Mouse (Mus musculus) embryonic facial prominence, embryonic 13.5 days (tissue): ENCODE results near the gene U2surp. TPM values are rescaled to one million over a fixed set of nuclear protein-coding genes. Genes with fewer than 3 reads are reported as not detected.
A peak's percentile ranks its signal among the peaks of the same experiment; 100 is the strongest.

Experiments used
- ATAC-seq: fragments of 200-750 bp; cut with Nextera tagmentation; 2 replicates; pipeline ENCODE4 v1.8.0; 2017; ENCODE audit warnings: low read depth; ENCODE audit not compliant: insufficient number of reproducible peaks, insufficient read depth, low FRiP score, low TSS enrichment
- H3K27ac ChIP-seq: fragments of 300-500 bp; sonication (generic); 2 replicates; pipeline ENCODE4 v1.5.1; 2015; ENCODE audit warnings: moderate library complexity, mild to moderate bottlenecking, inconsistent platforms
- H3K27me3 ChIP-seq: fragments of 300-500 bp; sonication (generic); 2 replicates; pipeline ENCODE4 v1.6.1; 2015; ENCODE audit warnings: mild to moderate bottlenecking, inconsistent platforms
- H3K36me3 ChIP-seq: fragments of 300-500 bp; sonication (generic); 2 replicates; pipeline ENCODE4 v1.6.1; 2015; ENCODE audit warnings: mild to moderate bottlenecking, inconsistent platforms
- H3K4me1 ChIP-seq: fragments of 300-500 bp; sonication (generic); 2 replicates; pipeline ENCODE4 v1.6.1; 2015; ENCODE audit warnings: inconsistent platforms
- H3K4me2 ChIP-seq: fragments of 300-500 bp; sonication (generic); 2 replicates; pipeline ENCODE4 v1.6.1; 2015; ENCODE audit warnings: moderate library complexity, mild to moderate bottlenecking, inconsistent platforms
- H3K4me3 ChIP-seq: fragments of 300-500 bp; sonication (generic); 2 replicates; pipeline ENCODE4 v1.5.1; 2015; ENCODE audit warnings: mild to moderate bottlenecking, inconsistent platforms
- H3K9ac ChIP-seq: fragments of 300-500 bp; sonication (generic); 2 replicates; pipeline ENCODE4 v1.6.1; 2015; ENCODE audit warnings: mild to moderate bottlenecking, inconsistent platforms
- H3K9me3 ChIP-seq: fragments of 300-500 bp; sonication (generic); 2 replicates; pipeline ENCODE4 v1.6.1; 2016; ENCODE audit warnings: inconsistent platforms
- WGBS: fragments of 180-500 bp; shearing (Covaris S2); methylation state at CpG from one replicate; pipeline ENCODE4 v1.1.7; 2015; ENCODE audit warnings: mixed read lengths; 5-methylcytosine and 5-hydroxymethylcytosine counted together
- polyA plus RNA-seq: library from polyadenylated mRNA; unstranded; fragments of >200 nt; fragmentation: Nextera tagmentation; extraction: Ambion mirVana; gene quantifications from 2 replicates; pipeline ENCODE4 v1.2.1, GENCODE M21; 2015

Gene U2surp
- polyA plus RNA-seq: 169 and 178 TPM in 2 replicates

DNA sequence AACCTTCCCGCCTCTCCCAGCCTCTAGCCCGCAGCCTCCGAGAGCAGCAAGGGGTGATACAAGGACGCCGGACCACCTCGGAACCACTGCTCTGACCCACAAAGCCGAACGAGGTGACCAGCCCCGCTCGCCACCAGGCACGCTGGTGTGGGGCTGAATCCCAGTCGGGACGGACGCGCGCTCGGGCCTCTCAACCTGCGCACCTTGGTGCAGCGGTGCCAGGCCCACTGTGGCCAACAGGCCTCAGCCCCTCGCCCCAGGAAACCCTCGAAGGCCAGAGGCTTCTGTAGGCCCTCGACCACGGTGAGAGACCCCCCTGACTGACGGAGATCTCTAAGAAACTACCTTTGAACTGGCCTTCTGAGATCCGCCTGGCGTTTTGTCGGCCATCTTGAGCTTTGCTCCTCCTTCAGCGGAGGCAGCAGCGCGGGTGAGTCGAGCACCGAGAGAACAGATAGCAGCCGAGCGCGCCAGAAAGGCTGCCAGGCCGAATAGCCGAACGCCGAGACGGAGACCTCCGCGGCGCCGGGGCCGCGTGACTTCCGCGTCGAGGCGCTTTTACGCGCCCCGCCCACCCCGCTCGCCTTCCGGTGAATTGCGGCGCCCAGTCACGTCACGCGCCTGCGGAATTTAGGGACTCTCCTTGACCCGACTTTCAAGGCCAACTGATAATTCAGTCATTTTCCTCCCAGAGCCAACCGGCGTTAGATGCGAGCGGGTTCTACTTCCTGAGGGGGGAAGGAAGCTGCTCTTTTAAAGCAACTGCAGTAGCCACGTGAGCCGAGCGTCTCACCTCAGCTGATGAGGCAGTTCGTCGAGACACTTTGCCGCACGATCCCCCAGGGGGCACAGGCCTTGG lies at the start of gene U2surp:
Gene U2surp, minus strand, starts transcription at position 525 of the 859 bp plus-strand sequence.
- WGBS: under 1% methylated on average over 74 of the region's 74 CpGs
- peaks cover 16% of the 10 kb centered on the region for H3K4me1 ChIP-seq
- H3K9me3 ChIP-seq: no peaks in the 10 kb centered on the region
- H3K27ac ChIP-seq: peak within 1 kb of the TSS; percentile 88
- peak within 1 kb of the TSS; percentile 98 for H3K4me3 ChIP-seq
- no peaks in the 10 kb centered on the region for H3K27me3 ChIP-seq
- ATAC-seq: peak; percentile 89
- peak within 1 kb of the TSS; percentile 96 for H3K9ac ChIP-seq
- H3K36me3 ChIP-seq: peaks cover 5% of the 10 kb centered on the region
- peak within 1 kb of the TSS; percentile 85 for H3K4me2 ChIP-seq

DNA sequence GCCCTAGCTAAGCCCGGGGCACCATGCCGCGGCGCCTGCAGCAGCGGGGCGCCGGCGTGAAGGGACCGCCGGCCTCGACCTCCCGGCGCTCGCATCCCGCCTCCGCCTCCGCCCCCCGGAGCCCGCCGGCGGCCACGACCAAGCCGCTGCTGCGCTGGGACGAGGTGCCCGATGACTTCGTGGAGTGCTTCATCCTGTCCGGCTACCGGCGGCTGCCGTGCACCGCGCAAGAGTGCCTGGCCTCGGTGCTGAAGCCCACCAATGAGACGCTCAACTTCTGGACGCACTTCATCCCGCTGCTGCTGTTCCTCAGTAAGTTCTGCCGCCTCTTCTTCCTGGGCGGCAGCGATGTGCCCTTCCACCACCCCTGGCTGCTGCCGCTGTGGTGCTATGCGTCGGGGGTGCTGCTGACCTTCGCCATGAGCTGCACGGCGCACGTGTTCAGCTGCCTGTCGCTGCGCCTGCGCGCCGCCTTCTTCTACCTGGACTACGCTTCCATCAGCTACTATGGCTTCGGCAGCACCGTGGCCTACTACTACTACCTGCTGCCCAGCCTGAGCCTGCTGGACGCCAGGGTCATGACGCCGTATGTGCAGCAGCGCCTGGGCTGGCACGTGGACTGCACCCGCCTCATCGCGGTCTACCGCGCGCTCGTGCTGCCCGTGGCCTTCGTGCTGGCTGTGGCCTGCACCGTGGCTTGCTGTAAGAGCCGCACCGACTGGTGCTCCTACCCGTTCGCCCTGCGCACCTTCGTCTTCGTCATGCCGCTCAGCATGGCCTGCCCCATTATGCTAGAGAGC lies 48.3 kb upstream of the U2surp start:
- H3K27ac ChIP-seq: no peak overlapping the region
- peaks cover 14% of the 10 kb centered on the region for H3K4me1 ChIP-seq
- ATAC-seq: 0 out of 2 replicates have a peak, but pooled peaks have one; percentile 30
- peak overlapping the region; percentile 69 for H3K4me3 ChIP-seq
- peaks cover 98% of the 10 kb centered on the region for H3K27me3 ChIP-seq
- peak overlapping the region; percentile 98 for H3K4me2 ChIP-seq
- 14% methylated on average over 74 of the region's 78 CpGs for WGBS
- H3K36me3 ChIP-seq: no peaks in the 10 kb centered on the region
- peak overlapping the region; percentile 69 for H3K9ac ChIP-seq
- no peaks in the 10 kb centered on the region for H3K9me3 ChIP-seq

DNA sequence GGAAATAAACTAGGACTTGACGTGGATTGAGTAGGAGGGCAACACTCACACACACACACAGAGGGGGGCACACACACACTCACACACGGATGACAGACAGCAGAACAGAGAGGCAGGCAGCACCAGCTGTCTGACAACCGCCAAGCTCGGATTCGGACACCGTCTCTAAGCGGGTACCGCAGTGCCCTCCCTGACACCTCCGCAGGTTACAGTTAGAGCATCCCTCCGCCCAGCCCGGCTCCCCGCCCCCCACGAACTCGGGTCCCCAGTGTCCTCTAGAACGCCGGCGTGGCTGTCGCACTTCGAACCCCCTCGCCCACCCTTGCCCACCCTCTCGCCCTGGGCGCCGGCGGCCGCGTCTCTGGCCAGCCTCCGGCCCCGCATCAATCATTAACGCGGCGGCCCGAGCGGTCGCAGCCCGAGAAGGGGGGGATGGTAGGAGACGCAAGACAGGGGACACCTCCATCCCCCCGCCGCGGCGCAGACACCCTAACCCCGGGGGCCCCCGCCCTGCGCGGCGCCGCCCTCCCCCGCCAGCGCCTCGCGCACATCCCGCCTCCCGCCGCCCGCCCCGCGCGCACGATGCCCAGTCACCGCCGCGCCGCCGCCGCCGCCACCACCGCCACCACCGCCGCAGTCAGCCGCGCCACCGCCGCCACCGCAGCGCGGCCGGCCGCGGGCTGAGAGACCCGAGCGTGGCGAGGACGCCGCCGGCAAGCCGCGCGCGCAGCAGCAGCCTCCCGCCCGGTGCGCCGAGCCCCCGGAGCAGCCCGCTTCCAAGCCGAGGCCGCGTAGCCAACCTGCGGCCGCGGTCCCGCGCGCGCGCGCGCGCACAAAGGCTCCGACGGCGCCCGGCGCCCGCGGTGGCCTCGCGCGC lies 47.5 kb upstream of the U2surp start, which contains the start of gene Paqr9:
Gene Paqr9, plus strand, starts transcription at position 599 of the 877 bp plus-strand sequence.
- Histone ChIP-seq H3K4me1 (peaks cover 14% of the 10 kb centered on the region), H3K36me3 (no peaks in the 10 kb centered on the region), H3K27ac (no peak within 1 kb of the TSS), H3K9ac (peak within 1 kb of the TSS; percentile 69), H3K4me3 (peak within 1 kb of the TSS; percentile 69), H3K27me3 (peaks cover 96% of the 10 kb centered on the region), H3K4me2 (peak within 1 kb of the TSS; percentile 98), H3K9me3 (no peaks in the 10 kb centered on the region)
- under 1% methylated on average over 62 of the region's 118 CpGs for WGBS
- 0 out of 2 replicates have a peak, but pooled peaks have one; percentile 44 for ATAC-seq

DNA sequence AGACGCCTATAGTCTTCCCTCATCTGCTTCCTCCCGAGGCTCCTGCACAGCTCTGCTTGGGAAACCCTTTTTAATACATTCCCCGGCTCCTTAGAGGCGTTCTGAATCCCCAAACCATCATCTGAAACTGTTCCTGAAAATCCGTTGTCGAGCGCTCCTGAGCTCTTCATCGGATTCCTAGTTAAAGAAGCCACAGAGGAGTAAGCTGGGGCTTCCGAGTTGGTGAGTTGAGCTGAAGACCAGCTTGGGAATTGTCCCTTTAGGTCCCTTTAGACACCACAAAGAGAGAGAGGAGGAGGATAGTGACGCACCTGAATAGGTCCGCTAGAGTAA lies 46.9 kb upstream of the U2surp start:
- H3K9ac ChIP-seq: no peak overlapping the region
- no peaks in the 10 kb centered on the region for H3K36me3 ChIP-seq
- H3K9me3 ChIP-seq: no peaks in the 10 kb centered on the region
- no peak for ATAC-seq
- H3K4me1 ChIP-seq: peaks cover 14% of the 10 kb centered on the region
- peak overlapping the region; percentile 98 for H3K4me2 ChIP-seq
- H3K27ac ChIP-seq: no peak overlapping the region
- WGBS: 8% methylated on average over 11 of the region's 11 CpGs
- H3K27me3 ChIP-seq: peaks cover 90% of the 10 kb centered on the region
- H3K4me3 ChIP-seq: peak overlapping the region; percentile 69

DNA sequence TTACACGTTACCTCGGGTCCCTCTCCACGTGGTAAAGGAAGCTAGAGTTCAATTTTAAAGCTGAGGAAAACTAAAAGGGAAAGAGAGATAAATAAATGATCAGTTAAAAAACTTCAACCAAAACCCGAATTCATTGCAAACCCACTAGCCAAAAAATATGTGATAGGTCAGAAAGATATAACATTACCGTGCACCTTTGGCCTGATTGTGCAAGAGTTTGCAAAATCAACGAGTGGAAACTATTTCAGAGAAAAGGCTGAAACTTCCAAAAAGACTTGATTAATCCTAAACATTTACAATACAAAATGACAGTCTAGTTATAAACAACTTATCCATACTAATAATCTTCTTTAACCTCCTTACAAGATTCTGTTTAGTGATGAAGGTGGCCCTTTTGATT lies 45.9 kb upstream of the U2surp start:
- ATAC-seq: no peak
- H3K27me3 ChIP-seq: peaks cover 81% of the 10 kb centered on the region
- 65% methylated on average over 6 of the region's 6 CpGs for WGBS
- no peak overlapping the region for H3K4me3 ChIP-seq
- no peaks in the 10 kb centered on the region for H3K36me3 ChIP-seq
- H3K4me2 ChIP-seq: no peak overlapping the region
- H3K9me3 ChIP-seq: no peaks in the 10 kb centered on the region
- peaks cover 14% of the 10 kb centered on the region for H3K4me1 ChIP-seq
- H3K27ac ChIP-seq: no peak overlapping the region
- H3K9ac ChIP-seq: no peak overlapping the region

DNA sequence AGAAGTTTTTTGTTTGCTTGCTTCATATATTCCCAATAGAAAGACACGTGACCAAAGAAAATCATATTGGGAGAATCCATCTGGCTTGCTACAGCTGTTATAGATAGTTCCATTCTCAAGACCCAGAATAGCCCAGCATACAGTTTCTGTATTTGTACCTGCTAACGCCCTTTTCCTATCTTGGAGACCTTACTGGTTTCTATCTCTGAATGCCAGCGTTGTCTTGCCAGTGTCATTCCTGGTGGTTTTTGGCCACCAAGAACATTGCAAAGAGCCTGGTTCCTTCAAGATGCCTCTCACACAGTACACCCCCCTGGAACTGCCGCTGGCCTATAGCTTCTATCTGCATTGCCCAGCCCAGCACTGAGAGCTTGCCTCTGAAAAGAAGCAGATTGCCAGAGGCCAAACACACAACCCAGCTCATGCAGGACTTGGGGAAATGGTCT lies 44.3 kb upstream of the U2surp start:
- Histone ChIP-seq H3K27me3 (peaks cover 65% of the 10 kb centered on the region), H3K9me3 (no peaks in the 10 kb centered on the region), H3K4me1 (peaks cover 14% of the 10 kb centered on the region), H3K4me3 (no peak overlapping the region), H3K27ac (no peak overlapping the region), H3K9ac (no peak overlapping the region), H3K4me2 (no peak overlapping the region), H3K36me3 (no peaks in the 10 kb centered on the region)
- 88% methylated on average over 4 of the region's 4 CpGs for WGBS
- ATAC-seq: no peak

DNA sequence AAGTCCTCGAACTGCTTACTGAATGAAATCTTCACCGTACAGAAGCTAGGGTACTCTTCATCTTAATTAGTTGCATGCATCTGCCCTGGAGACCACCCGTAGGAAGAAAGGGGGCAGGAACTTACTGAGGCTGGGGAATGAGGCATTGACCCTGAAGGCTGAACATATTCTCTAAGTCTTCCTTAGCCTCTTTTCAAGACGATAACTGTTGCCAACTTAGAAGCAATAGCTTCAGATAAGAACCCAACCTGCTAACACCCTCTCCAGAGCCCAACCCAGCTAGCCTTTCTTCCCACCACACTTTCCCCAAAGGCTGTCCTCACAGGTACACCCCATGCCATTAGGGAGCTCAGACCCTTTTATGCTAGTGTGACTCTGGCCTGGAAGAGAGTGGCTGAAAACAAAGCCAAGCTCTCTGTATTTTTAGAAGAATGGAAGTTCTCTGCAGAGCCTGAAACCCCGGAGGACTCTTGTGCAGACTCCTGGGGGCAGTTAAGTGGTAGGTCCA lies 43.5 kb upstream of the U2surp start:
- no peak overlapping the region for H3K27ac ChIP-seq
- no peak overlapping the region for H3K4me2 ChIP-seq
- H3K4me3 ChIP-seq: no peak overlapping the region
- H3K36me3 ChIP-seq: no peaks in the 10 kb centered on the region
- no peak for ATAC-seq
- peaks cover 57% of the 10 kb centered on the region for H3K27me3 ChIP-seq
- peaks cover 11% of the 10 kb centered on the region for H3K4me1 ChIP-seq
- no peak overlapping the region for H3K9ac ChIP-seq
- WGBS: 57% methylated on average over 5 of the region's 5 CpGs
- no peaks in the 10 kb centered on the region for H3K9me3 ChIP-seq

DNA sequence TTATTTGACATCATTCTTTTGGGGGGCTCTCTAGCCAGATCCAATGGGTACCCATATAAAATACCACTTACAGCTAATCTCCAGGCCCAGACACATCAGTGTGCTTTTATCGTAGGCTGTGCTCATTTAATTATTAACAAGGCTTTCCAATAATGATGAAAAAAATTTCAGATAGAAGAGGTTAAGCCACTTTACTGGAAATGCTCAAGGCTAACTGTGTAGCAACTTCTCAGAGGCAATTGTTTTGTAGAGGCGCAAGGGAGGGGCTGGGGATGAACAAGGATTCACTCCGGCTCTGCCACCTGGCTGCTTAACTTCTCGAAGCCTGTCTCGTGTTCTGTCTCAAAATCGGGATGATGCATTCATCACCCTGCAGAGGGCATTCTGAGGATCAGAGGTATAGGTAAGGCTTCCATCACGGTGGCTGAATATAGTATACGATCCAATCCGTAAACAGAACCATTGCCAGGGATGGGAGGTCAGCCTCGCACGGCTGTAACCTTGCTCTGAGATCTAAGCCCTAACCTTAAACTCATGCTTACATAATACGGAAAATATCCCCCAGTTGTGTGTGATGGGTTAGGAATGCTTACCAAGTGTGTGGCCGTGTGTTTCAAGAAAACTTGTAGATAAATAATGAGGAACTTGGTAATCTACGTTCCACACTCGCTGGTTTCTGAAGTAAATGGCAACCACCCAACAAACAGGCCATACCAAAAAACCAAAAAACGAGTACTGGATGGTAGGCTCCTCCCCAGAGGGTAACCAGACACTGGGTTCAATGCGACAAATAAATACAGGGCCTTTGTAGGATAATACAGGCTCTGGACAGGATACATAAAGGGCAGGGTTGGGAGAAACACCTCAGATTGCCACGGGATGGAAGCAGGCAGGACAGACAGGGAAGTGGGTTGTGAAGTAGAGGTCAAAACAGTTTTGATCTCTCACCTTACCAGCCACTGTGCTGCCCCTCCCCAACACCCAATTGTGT lies 42.7 kb upstream of the U2surp start:
- Histone ChIP-seq H3K4me3 (no peak overlapping the region), H3K4me2 (no peak overlapping the region), H3K9me3 (no peaks in the 10 kb centered on the region), H3K4me1 (peaks cover 7% of the 10 kb centered on the region; the same call in 1 of the 2 replicates), H3K36me3 (no peaks in the 10 kb centered on the region), H3K9ac (no peak overlapping the region), H3K27ac (no peak overlapping the region), H3K27me3 (peaks cover 49% of the 10 kb centered on the region)
- WGBS: 76% methylated on average over 18 of the region's 18 CpGs
- no peak for ATAC-seq

DNA sequence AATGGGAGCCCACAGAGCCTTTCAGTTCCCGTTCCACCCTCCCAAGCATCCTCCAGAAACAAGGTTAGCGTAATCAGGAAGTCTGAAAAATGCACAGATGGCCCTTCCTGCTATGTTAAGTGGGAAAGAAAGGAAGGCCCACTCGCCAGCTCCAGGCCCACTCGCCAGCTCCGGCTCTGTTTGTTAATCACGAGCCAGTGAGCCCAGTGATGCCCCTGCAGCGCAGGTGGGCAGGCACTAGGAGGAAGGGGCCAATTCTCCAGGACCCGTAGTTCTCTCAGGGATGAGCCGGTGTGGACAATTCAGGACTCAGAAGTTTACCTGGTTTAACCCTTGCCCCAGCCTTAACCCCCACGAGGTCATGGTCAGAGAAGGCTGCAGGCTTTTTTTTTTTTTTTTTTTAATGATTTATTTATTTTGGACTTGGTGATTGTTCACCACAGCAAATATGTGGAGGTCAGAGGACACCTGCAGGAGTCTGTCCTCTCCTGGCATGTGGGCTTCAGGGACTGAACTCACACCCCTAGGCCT lies 40.4 kb upstream of the U2surp start:
- Histone ChIP-seq H3K27ac (no peak overlapping the region), H3K9ac (no peak overlapping the region), H3K4me2 (no peak overlapping the region), H3K36me3 (no peaks in the 10 kb centered on the region), H3K4me3 (no peak overlapping the region), H3K27me3 (peaks cover 27% of the 10 kb centered on the region), H3K4me1 (no peaks in the 10 kb centered on the region), H3K9me3 (no peaks in the 10 kb centered on the region)
- WGBS: 74% methylated on average over 10 of the region's 10 CpGs
- ATAC-seq: no peak
